Mouse (Mus musculus): ENCODE results near the gene Tcf25. TPM values are rescaled to one million over a fixed set of nuclear protein-coding genes. Genes with fewer than 3 reads are reported as not detected.
"Not testable (repeated sequence)": the region's sequence is repeated elsewhere in the genome, so short reads cannot be mapped to it uniquely, and the experiment has no call there.

The Tcf25 gene
- polyA plus RNA-seq, 1 experiment: 239 TPM

GRCm38 (mm10) chr8:123428343-123428893, 54.9 kb downstream of the Tcf25 start:
- Histone ChIP-seq H3K9me3 (replicated peaks; ENCODE audit: control insufficient read depth, insufficient read depth, low read length, poor library complexity, severe bottlenecking) (peaks cover 64% of the 10 kb centered on the region), H3K9ac (ENCODE audit: low read depth, poor library complexity, severe bottlenecking) (no peak overlapping the region), H3K36me3 (ENCODE audit: control insufficient read depth, insufficient read depth, low read length, poor library complexity, severe bottlenecking) (no peaks in the 10 kb centered on the region), H3K27ac (ENCODE audit: insufficient read depth, low read length) (no peak overlapping the region), H3K27me3 (ENCODE audit: control insufficient read depth, insufficient read depth, low read length, poor library complexity, severe bottlenecking) (no peaks in the 10 kb centered on the region), H3K4me3 (ENCODE audit: low read depth, low read length) (no peak overlapping the region), H3K4me1 (ENCODE audit: control insufficient read depth, insufficient read depth, low read length) (no peaks in the 10 kb centered on the region)
- no peak for TF ChIP-seq CTCF (IDR thresholded peaks at IDR 0.05; ENCODE audit: low read depth, low read length)
- TF ChIP-seq POLR2A (IDR thresholded peaks at IDR 0.05; ENCODE audit: insufficient read depth, low read length): no peak
- no peak for TF ChIP-seq EP300 (IDR thresholded peaks at IDR 0.05; ENCODE audit: insufficient read depth, low read depth, low read length)

- no peak overlapping the region for H3K9ac ChIP-seq (ENCODE audit: low read depth, poor library complexity, severe bottlenecking)
- H3K4me1 ChIP-seq (ENCODE audit: control insufficient read depth, insufficient read depth, low read length): no peaks in the 10 kb centered on the region
- H3K27ac ChIP-seq (ENCODE audit: insufficient read depth, low read length): no peak overlapping the region
- no peak overlapping the region for H3K4me3 ChIP-seq (ENCODE audit: low read depth, low read length)
- H3K36me3 ChIP-seq (ENCODE audit: control insufficient read depth, insufficient read depth, low read length, poor library complexity, severe bottlenecking): no peaks in the 10 kb centered on the region
- H3K27me3 ChIP-seq (ENCODE audit: control insufficient read depth, insufficient read depth, low read length, poor library complexity, severe bottlenecking): no peaks in the 10 kb centered on the region
- TF ChIP-seq CTCF (IDR thresholded peaks at IDR 0.05; ENCODE audit: low read depth, low read length) (no peak), EP300 (IDR thresholded peaks at IDR 0.05; ENCODE audit: insufficient read depth, low read depth, low read length) (no peak), POLR2A (IDR thresholded peaks at IDR 0.05; ENCODE audit: insufficient read depth, low read length) (no peak)
- H3K9me3 ChIP-seq (replicated peaks; ENCODE audit: control insufficient read depth, insufficient read depth, low read length, poor library complexity, severe bottlenecking): peaks cover 66% of the 10 kb centered on the region
These were observed 55.6 kb downstream of the Tcf25 start for GRCm38 (mm10) chr8:123428939-123429721.

GRCm38 (mm10) chr8:123429722-123430013, 56.1 kb downstream of the Tcf25 start:
- peaks cover 70% of the 10 kb centered on the region for H3K9me3 ChIP-seq (replicated peaks; ENCODE audit: control insufficient read depth, insufficient read depth, low read length, poor library complexity, severe bottlenecking)
- H3K9ac ChIP-seq (ENCODE audit: low read depth, poor library complexity, severe bottlenecking); H3K4me1 ChIP-seq (ENCODE audit: control insufficient read depth, insufficient read depth, low read length); H3K27ac ChIP-seq (ENCODE audit: insufficient read depth, low read length); H3K27me3 ChIP-seq (ENCODE audit: control insufficient read depth, insufficient read depth, low read length, poor library complexity, severe bottlenecking); H3K4me3 ChIP-seq (ENCODE audit: low read depth, low read length); H3K36me3 ChIP-seq (ENCODE audit: control insufficient read depth, insufficient read depth, low read length, poor library complexity, severe bottlenecking): not testable (repeated sequence)

- not testable (repeated sequence) for H3K9ac ChIP-seq (ENCODE audit: low read depth, poor library complexity, severe bottlenecking); H3K4me3 ChIP-seq (ENCODE audit: low read depth, low read length); H3K27ac ChIP-seq (ENCODE audit: insufficient read depth, low read length); H3K36me3 ChIP-seq (ENCODE audit: control insufficient read depth, insufficient read depth, low read length, poor library complexity, severe bottlenecking); H3K4me1 ChIP-seq (ENCODE audit: control insufficient read depth, insufficient read depth, low read length); H3K27me3 ChIP-seq (ENCODE audit: control insufficient read depth, insufficient read depth, low read length, poor library complexity, severe bottlenecking)
- peaks cover 75% of the 10 kb centered on the region for H3K9me3 ChIP-seq (replicated peaks; ENCODE audit: control insufficient read depth, insufficient read depth, low read length, poor library complexity, severe bottlenecking)
These were observed 57.4 kb downstream of the Tcf25 start for GRCm38 (mm10) chr8:123430936-123431335.

GRCm38 (mm10) chr8:123431616-123432365, 58.2 kb downstream of the Tcf25 start:
- no peak overlapping the region for H3K9ac ChIP-seq (ENCODE audit: low read depth, poor library complexity, severe bottlenecking)
- peaks cover 70% of the 10 kb centered on the region for H3K9me3 ChIP-seq (replicated peaks; ENCODE audit: control insufficient read depth, insufficient read depth, low read length, poor library complexity, severe bottlenecking)
- no peak for TF ChIP-seq POLR2A (IDR thresholded peaks at IDR 0.05; ENCODE audit: insufficient read depth, low read length)
- TF ChIP-seq EP300 (IDR thresholded peaks at IDR 0.05; ENCODE audit: insufficient read depth, low read depth, low read length): no peak
- no peak for TF ChIP-seq CTCF (IDR thresholded peaks at IDR 0.05; ENCODE audit: low read depth, low read length)
- H3K4me1 ChIP-seq (ENCODE audit: control insufficient read depth, insufficient read depth, low read length): no peaks in the 10 kb centered on the region
- H3K36me3 ChIP-seq (ENCODE audit: control insufficient read depth, insufficient read depth, low read length, poor library complexity, severe bottlenecking): no peaks in the 10 kb centered on the region
- no peaks in the 10 kb centered on the region for H3K27me3 ChIP-seq (ENCODE audit: control insufficient read depth, insufficient read depth, low read length, poor library complexity, severe bottlenecking)
- H3K27ac ChIP-seq (ENCODE audit: insufficient read depth, low read length): no peak overlapping the region
- no peak overlapping the region for H3K4me3 ChIP-seq (ENCODE audit: low read depth, low read length)

- peaks cover 64% of the 10 kb centered on the region for H3K9me3 ChIP-seq (replicated peaks; ENCODE audit: control insufficient read depth, insufficient read depth, low read length, poor library complexity, severe bottlenecking)
- TF ChIP-seq CTCF (IDR thresholded peaks at IDR 0.05; ENCODE audit: low read depth, low read length) (no peak), EP300 (IDR thresholded peaks at IDR 0.05; ENCODE audit: insufficient read depth, low read depth, low read length) (no peak)
- H3K27ac ChIP-seq (ENCODE audit: insufficient read depth, low read length): no peak overlapping the region
- H3K9ac ChIP-seq (ENCODE audit: low read depth, poor library complexity, severe bottlenecking): no peak overlapping the region
- no peaks in the 10 kb centered on the region for H3K4me1 ChIP-seq (ENCODE audit: control insufficient read depth, insufficient read depth, low read length)
- H3K36me3 ChIP-seq (ENCODE audit: control insufficient read depth, insufficient read depth, low read length, poor library complexity, severe bottlenecking): no peaks in the 10 kb centered on the region
- H3K27me3 ChIP-seq (ENCODE audit: control insufficient read depth, insufficient read depth, low read length, poor library complexity, severe bottlenecking): no peaks in the 10 kb centered on the region
- H3K4me3 ChIP-seq (ENCODE audit: low read depth, low read length): no peak overlapping the region
These were observed 58.8 kb downstream of the Tcf25 start for GRCm38 (mm10) chr8:123432381-123432780.

GRCm38 (mm10) chr8:123433241-123433974, 59.9 kb downstream of the Tcf25 start:
- H3K9me3 ChIP-seq (replicated peaks; ENCODE audit: control insufficient read depth, insufficient read depth, low read length, poor library complexity, severe bottlenecking): peaks cover 55% of the 10 kb centered on the region
- H3K36me3 ChIP-seq (ENCODE audit: control insufficient read depth, insufficient read depth, low read length, poor library complexity, severe bottlenecking); H3K4me1 ChIP-seq (ENCODE audit: control insufficient read depth, insufficient read depth, low read length); H3K27me3 ChIP-seq (ENCODE audit: control insufficient read depth, insufficient read depth, low read length, poor library complexity, severe bottlenecking); H3K4me3 ChIP-seq (ENCODE audit: low read depth, low read length); H3K9ac ChIP-seq (ENCODE audit: low read depth, poor library complexity, severe bottlenecking); H3K27ac ChIP-seq (ENCODE audit: insufficient read depth, low read length): not testable (repeated sequence)
